Mouse (Mus musculus) MEL (cell line): ENCODE data around the gene Bbs9. TPM values are rescaled to one million over a fixed set of nuclear protein-coding genes. Genes with fewer than 3 reads are reported as not detected.
A peak's percentile ranks its signal among the peaks of the same experiment; 100 is the strongest.

Experiments used
- DNase-seq: peaks from one replicate; pipeline ENCODE4 v3.0.0; 2011; ENCODE audit warnings: low read depth, low spot score
- H3K27ac ChIP-seq: 2 replicates; pipeline ENCODE4 v1.5.1; 2012; ENCODE audit warnings: low read depth, mild to moderate bottlenecking, control low read depth, low read length, moderate library complexity; ENCODE audit not compliant: control insufficient read depth
- H3K27me3 ChIP-seq, 2 experiments: fragments of 150-350 bp in 1 of 2; sonication (generic) in 1 of 2; 2 replicates each; pipeline ENCODE4 v1.6.1; 2012; ENCODE audit warnings: low read length in 2 of 2, mild to moderate bottlenecking in 2 of 2, improper control_type of control experiment in 1 of 2, moderate library complexity in 1 of 2; ENCODE audit not compliant: insufficient read depth in 2 of 2, control insufficient read depth in 1 of 2
- H3K36me3 ChIP-seq, 2 experiments: 2 replicates each; pipeline ENCODE4 v1.6.1; 2012 to 2014; ENCODE audit warnings: low read length in 2 of 2, improper control_type of control experiment in 1 of 2, inconsistent platforms in 1 of 2, mild to moderate bottlenecking in 1 of 2; ENCODE audit not compliant: insufficient read depth in 2 of 2, control insufficient read depth in 1 of 2
- H3K4me1 ChIP-seq, 2 experiments: fragments of 150-350 bp in 1 of 2; sonication (generic) in 1 of 2; 2 replicates each; pipeline ENCODE4 v1.6.1; 2012; ENCODE audit warnings: low read length in 2 of 2, improper control_type of control experiment in 1 of 2, mild to moderate bottlenecking in 1 of 2; ENCODE audit not compliant: insufficient read depth in 2 of 2, control insufficient read depth in 1 of 2
- H3K4me3 ChIP-seq, 2 experiments: fragments of 150-350 bp in 1 of 2; sonication (generic) in 1 of 2; 2 replicates each; pipeline ENCODE4 v1.5.1; 2012; ENCODE audit warnings: low read depth in 2 of 2, low read length in 2 of 2, mild to moderate bottlenecking in 2 of 2, moderate library complexity in 2 of 2, control low read depth in 1 of 2, improper control_type of control experiment in 1 of 2; ENCODE audit not compliant: control insufficient read depth in 1 of 2, insufficient read depth in 1 of 2
- H3K79me2 ChIP-seq: 2 replicates; pipeline ENCODE4 v1.6.1; 2012; ENCODE audit warnings: mild to moderate bottlenecking, low read length, moderate library complexity; ENCODE audit not compliant: control insufficient read depth, poor library complexity, insufficient read depth
- H3K9ac ChIP-seq: 2 replicates; pipeline ENCODE4 v1.6.1; 2012; ENCODE audit warnings: low read depth, mild to moderate bottlenecking, control low read depth, low read length, moderate library complexity; ENCODE audit not compliant: control insufficient read depth, poor library complexity, severe bottlenecking
- H3K9me3 ChIP-seq: fragments of 150-350 bp; sonication (generic); replicated peaks from 2 replicates; pipeline ENCODE4 v1.6.1; 2012; ENCODE audit warnings: mild to moderate bottlenecking, low read length, improper control_type of control experiment, moderate library complexity; ENCODE audit not compliant: insufficient read depth
- CHD2 ChIP-seq: IDR thresholded peaks from 2 replicates; pipeline ENCODE4 v1.6.1; 2011; ENCODE audit warnings: low read length, improper control_type of control experiment
- CTCF ChIP-seq, 3 experiments: IDR thresholded peaks in 2 of 3; conservative IDR thresholded peaks in 1 of 3; 2 replicates each; pipeline ENCODE4 v1.5.1; 2011 to 2012; ENCODE audit warnings: low read length in 3 of 3, low read depth in 2 of 3, mild to moderate bottlenecking in 2 of 3, improper control_type of control experiment in 1 of 3, inconsistent platforms in 1 of 3, mixed read lengths in 1 of 3, moderate library complexity in 1 of 3; ENCODE audit not compliant: control insufficient read depth in 1 of 3, insufficient read depth in 1 of 3, poor library complexity in 1 of 3, severe bottlenecking in 1 of 3
- ELF1 ChIP-seq: IDR thresholded peaks from 2 replicates; pipeline ENCODE4 v1.6.1; 2014; ENCODE audit warnings: low read depth, mild to moderate bottlenecking, inconsistent platforms, low read length, improper control_type of control experiment, moderate library complexity
- EP300 ChIP-seq, 2 experiments: IDR thresholded peaks; 2 replicates each; pipeline ENCODE4 v1.6.1; 2011; ENCODE audit warnings: improper control_type of control experiment in 2 of 2, low read length in 2 of 2, low read depth in 1 of 2, mild to moderate bottlenecking in 1 of 2
- ETS1 ChIP-seq: IDR thresholded peaks from 2 replicates; pipeline ENCODE4 v1.6.1; 2012; ENCODE audit warnings: low read depth, mild to moderate bottlenecking, inconsistent platforms, low read length, improper control_type of control experiment, moderate library complexity
- GABPA ChIP-seq: IDR thresholded peaks from 2 replicates; pipeline ENCODE4 v1.6.1; 2012; ENCODE audit warnings: low read depth, mild to moderate bottlenecking, inconsistent platforms, low read length, improper control_type of control experiment, moderate library complexity
- GATA1 ChIP-seq: IDR thresholded peaks from 2 replicates; pipeline ENCODE4 v1.6.1; 2011; ENCODE audit warnings: low read depth, low read length, improper control_type of control experiment
- HCFC1 ChIP-seq: IDR thresholded peaks from 2 replicates; pipeline ENCODE4 v1.6.1; 2012; ENCODE audit warnings: low read depth, mild to moderate bottlenecking, inconsistent platforms, low read length, improper control_type of control experiment, moderate library complexity
- JUND ChIP-seq: IDR thresholded peaks from 2 replicates; pipeline ENCODE4 v1.6.1; 2011; ENCODE audit warnings: low read depth, mild to moderate bottlenecking, improper control_type of control experiment, low read length
- MAFK ChIP-seq: IDR thresholded peaks from 2 replicates; pipeline ENCODE4 v1.6.1; 2011; ENCODE audit warnings: low read depth, mild to moderate bottlenecking, low read length, improper control_type of control experiment, borderline replicate concordance
- MYB ChIP-seq: IDR thresholded peaks from 2 replicates; pipeline ENCODE4 v1.6.1; 2011; ENCODE audit warnings: mild to moderate bottlenecking, low read depth, low read length, improper control_type of control experiment
- MYC ChIP-seq: IDR thresholded peaks from 2 replicates; pipeline ENCODE4 v1.6.1; 2011; ENCODE audit warnings: low read depth, mild to moderate bottlenecking, low read length, improper control_type of control experiment, moderate library complexity
- NELFE ChIP-seq: IDR thresholded peaks from 2 replicates; pipeline ENCODE4 v1.6.1; 2011; ENCODE audit warnings: low read depth, low read length, improper control_type of control experiment
- POLR2A ChIP-seq, 2 experiments: IDR thresholded peaks; 2 replicates each; pipeline ENCODE4 v1.6.1; 2011 to 2012; ENCODE audit warnings: low read length in 2 of 2, mild to moderate bottlenecking in 2 of 2, control low read depth in 1 of 2, improper control_type of control experiment in 1 of 2, low read depth in 1 of 2, moderate library complexity in 1 of 2; ENCODE audit not compliant: control insufficient read depth in 1 of 2, insufficient read depth in 1 of 2, poor library complexity in 1 of 2
- POLR2AphosphoS2 ChIP-seq: IDR thresholded peaks from 2 replicates; pipeline ENCODE4 v1.6.1; 2011; ENCODE audit warnings: low read length, improper control_type of control experiment
- RAD21 ChIP-seq: IDR thresholded peaks from 2 replicates; pipeline ENCODE4 v1.6.1; 2011; ENCODE audit warnings: mild to moderate bottlenecking, low read depth, low read length, improper control_type of control experiment
- RCOR1 ChIP-seq: IDR thresholded peaks from 2 replicates; pipeline ENCODE4 v1.6.1; 2012; ENCODE audit warnings: low read depth, mild to moderate bottlenecking, inconsistent platforms, low read length, improper control_type of control experiment
- SMC3 ChIP-seq: IDR thresholded peaks from 2 replicates; pipeline ENCODE4 v1.6.1; 2011; ENCODE audit warnings: low read depth, low read length, improper control_type of control experiment
- TBP ChIP-seq: IDR thresholded peaks from 2 replicates; pipeline ENCODE4 v1.8.0; 2011; ENCODE audit warnings: low read depth, low read length, improper control_type of control experiment
- TCF12 ChIP-seq: IDR thresholded peaks from 2 replicates; pipeline ENCODE4 v1.6.1; 2014; ENCODE audit warnings: low read depth, mild to moderate bottlenecking, inconsistent platforms, low read length, improper control_type of control experiment, moderate library complexity
- UBTF ChIP-seq: IDR thresholded peaks from 2 replicates; pipeline ENCODE4 v1.6.1; 2012; ENCODE audit warnings: low read depth, mild to moderate bottlenecking, inconsistent platforms, low read length, improper control_type of control experiment, moderate library complexity, borderline replicate concordance; ENCODE audit not compliant: insufficient read depth
- USF2 ChIP-seq, 2 experiments: IDR thresholded peaks; 2 replicates each; pipeline ENCODE4 v1.6.1; 2011 to 2012; ENCODE audit warnings: improper control_type of control experiment in 2 of 2, low read length in 2 of 2, borderline replicate concordance in 1 of 2, inconsistent platforms in 1 of 2, low read depth in 1 of 2, mild to moderate bottlenecking in 1 of 2; ENCODE audit not compliant: insufficient read depth in 1 of 2
- ZC3H11A ChIP-seq: IDR thresholded peaks from 2 replicates; pipeline ENCODE4 v1.6.1; 2012; ENCODE audit warnings: low read depth, mild to moderate bottlenecking, inconsistent platforms, low read length, improper control_type of control experiment
- ZKSCAN1 ChIP-seq: IDR thresholded peaks from 2 replicates; pipeline ENCODE4 v1.6.1; 2012; ENCODE audit warnings: low read depth, mild to moderate bottlenecking, inconsistent platforms, low read length, improper control_type of control experiment, moderate library complexity
- ZMIZ1 ChIP-seq: IDR thresholded peaks from 2 replicates; pipeline ENCODE4 v1.6.1; 2012; ENCODE audit warnings: low read depth, mild to moderate bottlenecking, inconsistent platforms, low read length, improper control_type of control experiment, moderate library complexity
- ZNF384 ChIP-seq: IDR thresholded peaks from 2 replicates; pipeline ENCODE4 v1.6.1; 2012; ENCODE audit warnings: low read depth, mild to moderate bottlenecking, inconsistent platforms, low read length, improper control_type of control experiment
- polyA plus RNA-seq, 2 experiments: library from polyadenylated mRNA; stranded (reverse) in 1 of 2; unstranded in 1 of 2; fragments of >175 nt in 1 of 2; fragments of >200 nt in 1 of 2; gene quantifications; 2 replicates each; pipeline versions ENCODE4 v1.2.1 to v1.2.4; 2012; ENCODE audit warnings: low replicate concordance in 2 of 2, low read depth in 1 of 2; ENCODE audit not compliant: insufficient read length in 2 of 2, insufficient read depth in 1 of 2, missing spikeins in 1 of 2
- total RNA-seq: library from RNA; depleted of rRNA; stranded (reverse); fragments of 300-350 nt; gene quantifications from 2 replicates; pipeline ENCODE4 v1.2.3, GENCODE M21; 2012; rRNA removed

Bbs9 gene
- total RNA-seq (15.1 and 18.5 TPM in 2 replicates), polyA plus RNA-seq (10 to 100 TPM in 1 of 2 experiments, not detected in 1; 19.5 TPM)

GRCm38 (mm10) chr9:22475424-22475868, at the start of gene Bbs9:
TSS of gene Bbs9 (plus strand) at chr9:22475715.
- H3K36me3 ChIP-seq = peaks cover 0 to 8% of the 10 kb centered on the region in 2 experiments; a peak in 2 of 4 replicates
- peak; percentile 100 for DNase-seq
- no peaks in the 10 kb centered on the region for H3K27me3 ChIP-seq
- peak within 1 kb of the TSS; percentile 60 to 70 for H3K4me3 ChIP-seq
- H3K79me2 ChIP-seq = no peaks in the 10 kb centered on the region; the same call in 1 of the 2 replicates
- peak within 1 kb of the TSS; percentile 23 for H3K27ac ChIP-seq
- peak within 1 kb of the TSS; percentile 62 for H3K9ac ChIP-seq
- H3K9me3 ChIP-seq = no peaks in the 10 kb centered on the region
- peaks cover 5% of the 10 kb centered on the region in 2 experiments; a peak in 3 of 4 replicates for H3K4me1 ChIP-seq
- TF ChIP-seq UBTF (0 out of 2 replicates have a peak, but pooled peaks have one; percentile 62), USF2 (IDR thresholded peaks at IDR 0.05; ENCODE audit: borderline replicate concordance in 1 of 2, insufficient read depth in 1 of 2, low read depth in 1 of 2, low read length in 2 of 2) (no peak), POLR2A (IDR thresholded peaks at IDR 0.05; ENCODE audit: control insufficient read depth in 1 of 2, insufficient read depth in 1 of 2, low read depth in 1 of 2, low read length in 2 of 2, poor library complexity in 1 of 2) (peak; percentile 59 to 84; a peak in 3 of 4 replicates), CTCF (IDR thresholded peaks at IDR 0.05 in 2 of 3, conservative IDR thresholded peaks at IDR 0.05 in 1 of 3; ENCODE audit: control insufficient read depth in 1 of 3, insufficient read depth in 1 of 3, low read depth in 2 of 3, low read length in 3 of 3, poor library complexity in 1 of 3, severe bottlenecking in 1 of 3) (0 out of 6 replicates have a peak, but pooled peaks of 1 of the 3 experiments have one; percentile 1), TBP (peak; percentile 89), ZMIZ1 (no peak)

GRCm38 (mm10) chr9:22428028-22428665, 47.4 kb upstream of the Bbs9 start:
- Histone ChIP-seq H3K79me2 (no peaks in the 10 kb centered on the region), H3K9ac (peak overlapping the region; percentile 24; the same call in 1 of the 2 replicates)
- TF ChIP-seq MYB (0 out of 2 replicates have a peak, but pooled peaks have one; percentile 30), EP300 (IDR thresholded peaks at IDR 0.05; ENCODE audit: low read depth in 1 of 2, low read length in 2 of 2) (peak; percentile 28 to 36; a peak in 3 of 4 replicates), MYC (no peak), TCF12 (peak; percentile 44), ETS1 (no peak; the same call in 1 of the 2 replicates), RAD21 (no peak), CHD2 (0 out of 2 replicates have a peak, but pooled peaks have one; percentile 13), NELFE (peak; percentile 74), JUND (no peak), ZKSCAN1 (peak; percentile 48; the same call in 1 of the 2 replicates), ELF1 (no peak), POLR2AphosphoS2 (peak; percentile 65), MAFK (no peak), POLR2A (IDR thresholded peaks at IDR 0.05; ENCODE audit: control insufficient read depth in 1 of 2, insufficient read depth in 1 of 2, low read depth in 1 of 2, low read length in 2 of 2, poor library complexity in 1 of 2) (peak in 1 of 2 experiments; percentile 74; a peak in 2 of 4 replicates), GABPA (no peak), GATA1 (peak; percentile 52; the same call in 1 of the 2 replicates), RCOR1 (0 out of 2 replicates have a peak, but pooled peaks have one; percentile 33), SMC3 (no peak), ZC3H11A (no peak), ZNF384 (no peak), HCFC1 (0 out of 2 replicates have a peak, but pooled peaks have one; percentile 54), ZMIZ1 (peak; percentile 94), TBP (peak; percentile 55; the same call in 1 of the 2 replicates)
- TF ChIP-seq, all 39 proteins: peak for 13
- H3K9me3 ChIP-seq = no peaks in the 10 kb centered on the region
- DNase-seq = peak; percentile 84
- peak overlapping the region; percentile 70 for H3K27ac ChIP-seq
- peaks cover 37 to 39% of the 10 kb centered on the region in 2 experiments for H3K4me1 ChIP-seq
- H3K4me3 ChIP-seq = peak overlapping the region; percentile 1 to 3; a peak in 2 of 4 replicates
- peaks cover 0 to 40% of the 10 kb centered on the region in 2 experiments; a peak in 2 of 4 replicates for H3K36me3 ChIP-seq
- H3K27me3 ChIP-seq = no peaks in the 10 kb centered on the region
